Mouse (Mus musculus) A20 (cell line): Measurements from ENCODE around the gene Rarg.

Experiments
- DNase-seq: peaks from one replicate; pipeline ENCODE4 v3.0.0-alpha.2; 2011; ENCODE audit warnings: low read depth, low spot score

Gene Rarg

GRCm38 (mm10) chr15:102205779-102206178 is 51.5 kb downstream of the Rarg start:
- no peak for DNase-seq

- peak; percentile 48 for DNase-seq
Measured at GRCm38 (mm10) chr15:102204674-102205505, 52.4 kb downstream of the Rarg start, which contains the start of gene Csad. Gene Csad (minus strand): TSS chr15:102204724.

- DNase-seq, result peak; percentile 79
Measured at GRCm38 (mm10) chr15:102203835-102204381, 53.4 kb downstream of the Rarg start.

GRCm38 (mm10) chr15:102202971-102203834 is 54.1 kb downstream of the Rarg start, which contains the start of gene Zfp740:
Gene Zfp740 (plus strand): TSS chr15:102203249.
- peak; percentile 99 for DNase-seq

GRCm38 (mm10) chr15:102198841-102199240 is 58.5 kb downstream of the Rarg start:
- no peak for DNase-seq

GRCm38 (mm10) chr15:102195373-102195772 is 61.9 kb downstream of the Rarg start:
- DNase-seq, result no peak

GRCm38 (mm10) chr15:102194439-102194838 is 62.9 kb downstream of the Rarg start:
- DNase-seq, result peak; percentile 57

- DNase-seq, result no peak
Measured at GRCm38 (mm10) chr15:102193652-102194051, 63.7 kb downstream of the Rarg start.

GRCm38 (mm10) chr15:102192820-102193386 is 64.4 kb downstream of the Rarg start:
- DNase-seq, result no peak

- DNase-seq, result no peak
Measured at GRCm38 (mm10) chr15:102192271-102192812, 65.0 kb downstream of the Rarg start.

GRCm38 (mm10) chr15:102191699-102192098 is 65.6 kb downstream of the Rarg start:
- no peak for DNase-seq

GRCm38 (mm10) chr15:102188883-102189282 is 68.4 kb downstream of the Rarg start:
- no peak for DNase-seq

- DNase-seq, result no peak
Measured at GRCm38 (mm10) chr15:102188096-102188495, 69.2 kb downstream of the Rarg start.

GRCm38 (mm10) chr15:102186239-102186638 is 71.1 kb downstream of the Rarg start:
- DNase-seq, result no peak
